Mouse (Mus musculus): Measurements from ENCODE around the gene Tenm3. TPM values are rescaled to one million over a fixed set of nuclear protein-coding genes. Genes with fewer than 3 reads are reported as not detected.

Tenm3 gene
- polyA plus RNA-seq, 1 experiment from 2014 or later, result 4.7 TPM

GRCm38 (mm10) chr8:48553791-48554288 is 289.9 kb downstream of the Tenm3 start:
- Histone ChIP-seq H3K36me3 (replicated peaks; ENCODE audit: insufficient read depth, low read length) (no peaks in the 10 kb centered on the region), H3K27me3 (ENCODE audit: insufficient read depth, low read length) (peaks cover 19% of the 10 kb centered on the region), H3K27ac (ENCODE audit: low read depth) (peak overlapping the region; percentile 89), H3K4me1 (ENCODE audit: insufficient read depth) (peaks cover 2% of the 10 kb centered on the region; the same call in 1 of the 2 replicates), H3K9ac (replicated peaks) (peak overlapping the region; percentile 68; the same call in 1 of the 2 replicates), H3K4me2 (ENCODE audit: low read depth, low read length) (peak overlapping the region; percentile 69), H3K9me3 (ENCODE audit: low read length) (no peaks in the 10 kb centered on the region), H3K4me3 (ENCODE audit: low read depth, low read length) (peak overlapping the region; percentile 66)
- DNase-seq (no peak), ATAC-seq (no peak)
- TF ChIP-seq EP300 (IDR thresholded peaks at IDR 0.05; ENCODE audit: low read depth) (no peak), CTCF (IDR thresholded peaks at IDR 0.05; ENCODE audit: low read depth) (no peak)
- WGBS (ENCODE audit: insufficient replicate concordance), result 2% methylated on average over 9 of the region's 9 CpGs

- WGBS (ENCODE audit: insufficient replicate concordance), result 67% methylated on average over 2 of the region's 2 CpGs
- no peak overlapping the region for H3K4me2 ChIP-seq (ENCODE audit: low read depth, low read length)
- H3K4me1 ChIP-seq (ENCODE audit: insufficient read depth), result peaks cover 2% of the 10 kb centered on the region; the same call in 1 of the 2 replicates
- H3K27me3 ChIP-seq (ENCODE audit: insufficient read depth, low read length), result peaks cover 19% of the 10 kb centered on the region
- no peak overlapping the region for H3K4me3 ChIP-seq (ENCODE audit: low read depth, low read length)
- no peak overlapping the region for H3K27ac ChIP-seq (ENCODE audit: low read depth)
- H3K36me3 ChIP-seq (replicated peaks; ENCODE audit: insufficient read depth, low read length), result no peaks in the 10 kb centered on the region
- no peak overlapping the region for H3K9ac ChIP-seq (replicated peaks)
- ATAC-seq (no peak), DNase-seq (no peak)
- no peak for TF ChIP-seq CTCF (IDR thresholded peaks at IDR 0.05; ENCODE audit: low read depth)
- TF ChIP-seq EP300 (IDR thresholded peaks at IDR 0.05; ENCODE audit: low read depth), result no peak
- no peaks in the 10 kb centered on the region for H3K9me3 ChIP-seq (ENCODE audit: low read length)
Observed at GRCm38 (mm10) chr8:48552306-48552705, 291.4 kb downstream of the Tenm3 start.

GRCm38 (mm10) chr8:48551370-48551769 is 292.4 kb downstream of the Tenm3 start:
- Histone ChIP-seq H3K27me3 (ENCODE audit: insufficient read depth, low read length) (peaks cover 19% of the 10 kb centered on the region), H3K4me2 (ENCODE audit: low read depth, low read length) (no peak overlapping the region), H3K36me3 (replicated peaks; ENCODE audit: insufficient read depth, low read length) (no peaks in the 10 kb centered on the region), H3K4me3 (ENCODE audit: low read depth, low read length) (no peak overlapping the region), H3K4me1 (ENCODE audit: insufficient read depth) (peaks cover 2% of the 10 kb centered on the region; the same call in 1 of the 2 replicates), H3K9ac (replicated peaks) (no peak overlapping the region), H3K27ac (ENCODE audit: low read depth) (no peak overlapping the region), H3K9me3 (ENCODE audit: low read length) (no peaks in the 10 kb centered on the region)
- WGBS (ENCODE audit: insufficient replicate concordance), result 69% methylated on average over 5 of the region's 5 CpGs
- no peak for DNase-seq
- TF ChIP-seq EP300 (IDR thresholded peaks at IDR 0.05; ENCODE audit: low read depth) (no peak), CTCF (IDR thresholded peaks at IDR 0.05; ENCODE audit: low read depth) (no peak)
- ATAC-seq, result no peak

GRCm38 (mm10) chr8:48548908-48549307 is 294.8 kb downstream of the Tenm3 start:
- H3K4me2 ChIP-seq (ENCODE audit: low read depth, low read length), result no peak overlapping the region
- DNase-seq (no peak), ATAC-seq (no peak)
- no peak overlapping the region for H3K4me3 ChIP-seq (ENCODE audit: low read depth, low read length)
- 84% methylated on average over 9 of the region's 9 CpGs for WGBS (ENCODE audit: insufficient replicate concordance)
- H3K4me1 ChIP-seq (ENCODE audit: insufficient read depth), result 0 out of 2 replicates have a peak, but pooled peaks cover 4% of the 10 kb centered on the region
- H3K27me3 ChIP-seq (ENCODE audit: insufficient read depth, low read length), result peaks cover 2% of the 10 kb centered on the region; the same call in 1 of the 2 replicates
- H3K9me3 ChIP-seq (ENCODE audit: low read length), result no peaks in the 10 kb centered on the region
- no peaks in the 10 kb centered on the region for H3K36me3 ChIP-seq (replicated peaks; ENCODE audit: insufficient read depth, low read length)
- no peak for TF ChIP-seq CTCF (IDR thresholded peaks at IDR 0.05; ENCODE audit: low read depth)
- no peak for TF ChIP-seq EP300 (IDR thresholded peaks at IDR 0.05; ENCODE audit: low read depth)
- H3K27ac ChIP-seq (ENCODE audit: low read depth), result no peak overlapping the region
- H3K9ac ChIP-seq (replicated peaks), result no peak overlapping the region

GRCm38 (mm10) chr8:48545631-48546030 is 298.1 kb downstream of the Tenm3 start:
- TF ChIP-seq EP300 (IDR thresholded peaks at IDR 0.05; ENCODE audit: low read depth) (no peak), CTCF (IDR thresholded peaks at IDR 0.05; ENCODE audit: low read depth) (no peak)
- Histone ChIP-seq H3K27ac (ENCODE audit: low read depth) (peak overlapping the region; percentile 83), H3K36me3 (replicated peaks; ENCODE audit: insufficient read depth, low read length) (no peaks in the 10 kb centered on the region), H3K4me2 (ENCODE audit: low read depth, low read length) (0 out of 2 replicates have a peak overlapping the region, but pooled peaks have one; percentile 13), H3K9ac (replicated peaks) (no peak overlapping the region), H3K9me3 (ENCODE audit: low read length) (no peaks in the 10 kb centered on the region), H3K4me3 (ENCODE audit: low read depth, low read length) (no peak overlapping the region), H3K27me3 (ENCODE audit: insufficient read depth, low read length) (no peaks in the 10 kb centered on the region), H3K4me1 (ENCODE audit: insufficient read depth) (peaks cover 4% of the 10 kb centered on the region; the same call in 1 of the 2 replicates)
- peak; percentile 26 for DNase-seq
- peak; percentile 93 for ATAC-seq
- 58% methylated on average over 5 of the region's 5 CpGs for WGBS (ENCODE audit: insufficient replicate concordance)

- ATAC-seq (no peak), DNase-seq (no peak)
- H3K4me3 ChIP-seq (ENCODE audit: low read depth, low read length), result no peak overlapping the region
- H3K4me2 ChIP-seq (ENCODE audit: low read depth, low read length), result no peak overlapping the region
- peaks cover 4% of the 10 kb centered on the region; the same call in 1 of the 2 replicates for H3K4me1 ChIP-seq (ENCODE audit: insufficient read depth)
- 71% methylated on average over 7 of the region's 7 CpGs for WGBS (ENCODE audit: insufficient replicate concordance)
- no peak for TF ChIP-seq CTCF (IDR thresholded peaks at IDR 0.05; ENCODE audit: low read depth)
- no peak for TF ChIP-seq EP300 (IDR thresholded peaks at IDR 0.05; ENCODE audit: low read depth)
- H3K9me3 ChIP-seq (ENCODE audit: low read length), result no peaks in the 10 kb centered on the region
- peak overlapping the region; percentile 18; the same call in 1 of the 2 replicates for H3K27ac ChIP-seq (ENCODE audit: low read depth)
- H3K36me3 ChIP-seq (replicated peaks; ENCODE audit: insufficient read depth, low read length), result no peaks in the 10 kb centered on the region
- no peaks in the 10 kb centered on the region for H3K27me3 ChIP-seq (ENCODE audit: insufficient read depth, low read length)
- no peak overlapping the region for H3K9ac ChIP-seq (replicated peaks)
Observed at GRCm38 (mm10) chr8:48544840-48545239, 298.9 kb downstream of the Tenm3 start.

Measured in liver, postnatal 0 days (tissue).